Mouse (Mus musculus): ENCODE measurements around the gene Dnal1. TPM values are rescaled to one million over a fixed set of nuclear protein-coding genes. Genes with fewer than 3 reads are reported as not detected.

Gene Dnal1
- total and polyA plus RNA-seq, 3 experiments, result 1.3 to 1.7 TPM; not detected in 1

DNA sequence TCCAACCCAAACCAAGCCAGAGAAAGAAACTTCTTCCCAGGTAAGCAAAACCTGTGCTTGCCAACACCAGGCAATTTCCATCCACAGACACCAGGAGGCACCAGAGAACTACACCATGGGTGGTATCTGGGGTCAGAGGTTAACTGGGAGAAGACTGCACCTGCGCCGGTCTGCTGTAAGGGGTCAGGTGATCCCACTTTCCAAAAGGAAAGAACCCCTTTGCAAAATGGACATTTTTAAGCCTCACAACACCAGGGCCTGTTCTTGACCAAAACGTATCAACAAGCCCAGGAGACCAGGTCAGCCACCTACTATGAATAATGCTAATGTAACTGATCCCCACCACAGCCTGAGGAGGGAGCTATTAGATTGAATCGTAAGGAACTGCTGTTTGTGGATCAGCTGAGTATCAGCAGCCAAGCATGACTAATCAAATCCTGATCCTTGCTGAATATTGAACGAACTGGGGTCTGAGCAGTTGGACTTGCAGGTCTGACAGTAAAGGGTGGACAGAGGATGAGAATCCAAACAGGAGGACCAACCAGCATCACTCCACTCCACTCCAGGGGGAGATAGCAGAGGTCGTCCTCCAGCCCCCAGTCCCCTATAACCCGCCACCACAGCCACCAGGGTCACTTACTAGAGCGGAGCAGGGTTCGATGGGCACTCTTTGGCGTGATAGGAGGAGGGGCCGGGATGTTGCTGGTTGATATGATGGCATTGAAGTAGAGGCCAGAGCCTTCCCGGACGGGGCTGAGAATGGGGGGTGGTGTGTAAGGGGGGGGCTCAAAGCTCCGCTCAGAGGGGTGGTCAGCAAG, 47.7 kb downstream of the Dnal1 start (continued):
- TF ChIP-seq CHD2 (IDR thresholded peaks at IDR 0.05; ENCODE audit: low read length), result no peak
- TF ChIP-seq USF2 (IDR thresholded peaks at IDR 0.05; ENCODE audit: borderline replicate concordance in 1 of 2, insufficient read depth in 1 of 2, low read depth in 1 of 2, low read length in 2 of 2), result no peak
- no peak for TF ChIP-seq ZKSCAN1 (IDR thresholded peaks at IDR 0.05; ENCODE audit: low read depth, low read length)
- no peak for TF ChIP-seq POLR2A (IDR thresholded peaks at IDR 0.05; ENCODE audit: control insufficient read depth in 1 of 2, insufficient read depth in 1 of 2, low read depth in 1 of 2, low read length in 2 of 2, poor library complexity in 1 of 2)
- TF ChIP-seq RAD21 (IDR thresholded peaks at IDR 0.05; ENCODE audit: low read depth, low read length), result peak; percentile 42
- no peak for TF ChIP-seq TCF12 (IDR thresholded peaks at IDR 0.05; ENCODE audit: low read depth, low read length)
- TF ChIP-seq GABPA (IDR thresholded peaks at IDR 0.05; ENCODE audit: low read depth, low read length), result no peak
- no peak for TF ChIP-seq CHD1 (IDR thresholded peaks at IDR 0.05; ENCODE audit: low read depth, low read length)
- TF ChIP-seq ELF1 (IDR thresholded peaks at IDR 0.05; ENCODE audit: low read depth, low read length), result no peak
- no peak for TF ChIP-seq MAZ (IDR thresholded peaks at IDR 0.05; ENCODE audit: low read depth, low read length)
- TF ChIP-seq ZMIZ1 (IDR thresholded peaks at IDR 0.05; ENCODE audit: low read depth, low read length), result no peak

DNA sequence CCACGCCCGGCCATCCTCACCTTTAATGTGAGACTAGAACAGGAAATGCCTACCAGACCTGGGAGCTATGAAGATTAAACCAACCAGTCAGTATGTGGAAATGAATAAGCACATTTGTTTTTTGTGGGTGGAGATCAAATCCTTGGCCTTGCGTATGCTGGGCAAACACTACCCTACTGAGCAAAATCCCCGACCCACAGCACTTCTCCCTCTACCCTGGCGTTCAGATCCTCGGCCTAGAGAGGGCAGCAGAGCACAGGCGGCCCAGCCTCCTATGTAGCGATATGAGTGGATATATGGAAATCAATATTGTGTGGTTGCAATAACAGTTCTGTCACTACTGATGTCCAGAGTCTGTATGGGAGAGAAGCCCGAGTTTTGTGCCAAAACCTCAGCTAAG, 49.0 kb downstream of the Dnal1 start:
- TF ChIP-seq RAD21 (IDR thresholded peaks at IDR 0.05; ENCODE audit: low read depth, low read length) (peak; percentile 48), SMC3 (IDR thresholded peaks at IDR 0.05; ENCODE audit: low read depth, low read length) (peak; percentile 45), ZC3H11A (IDR thresholded peaks at IDR 0.05; ENCODE audit: low read depth, low read length) (0 out of 2 replicates have a peak, but pooled peaks have one; percentile 28), MAZ (IDR thresholded peaks at IDR 0.05; ENCODE audit: low read depth, low read length) (no peak), JUND (IDR thresholded peaks at IDR 0.05; ENCODE audit: low read depth, low read length) (no peak), CTCF (IDR thresholded peaks at IDR 0.05 in 2 of 3, conservative IDR thresholded peaks at IDR 0.05 in 1 of 3; ENCODE audit: control insufficient read depth in 1 of 3, insufficient read depth in 1 of 3, low read depth in 2 of 3, low read length in 3 of 3, poor library complexity in 1 of 3, severe bottlenecking in 1 of 3) (peak; percentile 7 to 55 (median 55); a peak in 4 of 6 replicates), HCFC1 (IDR thresholded peaks at IDR 0.05; ENCODE audit: low read depth, low read length) (no peak)
- peak; percentile 30 for DNase-seq (ENCODE audit: low read depth, low spot score)
- no peaks in the 10 kb centered on the region for H3K4me1 ChIP-seq (ENCODE audit: control insufficient read depth in 1 of 2, insufficient read depth in 2 of 2, low read length in 2 of 2)
- H3K27me3 ChIP-seq (ENCODE audit: control insufficient read depth in 1 of 2, insufficient read depth in 2 of 2, low read length in 2 of 2), result no peaks in the 10 kb centered on the region
- H3K27ac ChIP-seq (ENCODE audit: control insufficient read depth, low read depth, low read length), result no peak overlapping the region
- peaks cover 19% of the 10 kb centered on the region; the same call in 1 of the 2 replicates for H3K79me2 ChIP-seq (ENCODE audit: control insufficient read depth, insufficient read depth, low read length, poor library complexity)
- no peak overlapping the region for H3K4me3 ChIP-seq (ENCODE audit: control insufficient read depth in 1 of 2, insufficient read depth in 1 of 2, low read depth in 2 of 2, low read length in 2 of 2)
- H3K9ac ChIP-seq (ENCODE audit: control insufficient read depth, low read depth, low read length, poor library complexity, severe bottlenecking), result no peak overlapping the region
- H3K36me3 ChIP-seq (ENCODE audit: control insufficient read depth in 1 of 2, insufficient read depth in 2 of 2, low read length in 2 of 2), result peaks cover 0 to 15% of the 10 kb centered on the region in 2 experiments; a peak in 1 of 4 replicates
- no peaks in the 10 kb centered on the region for H3K9me3 ChIP-seq (replicated peaks; ENCODE audit: insufficient read depth, low read length)

DNA sequence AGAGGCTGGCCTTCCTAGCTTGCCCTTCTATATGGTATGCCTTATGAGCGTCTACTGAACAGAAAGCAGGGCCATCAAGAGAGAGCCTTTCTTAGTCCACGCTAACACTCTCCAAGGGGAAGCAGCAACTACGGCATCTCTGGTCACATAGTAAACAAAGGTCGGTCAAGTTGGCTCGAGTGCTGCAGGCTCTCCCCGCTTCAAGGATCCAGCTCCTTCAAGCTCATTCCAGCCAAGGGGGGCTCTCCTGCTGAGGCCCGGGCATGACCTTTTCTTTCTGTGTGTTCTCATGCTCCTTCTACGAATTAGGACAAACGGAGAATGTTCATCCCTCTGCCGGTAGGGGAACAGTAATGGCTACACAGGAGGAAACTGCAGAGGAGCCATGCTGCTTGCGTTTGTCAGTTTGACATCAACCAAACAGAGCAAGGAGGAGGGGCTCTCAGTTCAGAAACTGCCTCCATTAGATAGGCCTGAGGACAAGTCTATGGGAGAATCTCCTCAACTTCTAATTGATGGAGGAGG, 49.5 kb downstream of the Dnal1 start:
- Histone ChIP-seq H3K9ac (ENCODE audit: control insufficient read depth, low read depth, low read length, poor library complexity, severe bottlenecking) (no peak overlapping the region), H3K27me3 (ENCODE audit: control insufficient read depth in 1 of 2, insufficient read depth in 2 of 2, low read length in 2 of 2) (no peaks in the 10 kb centered on the region), H3K4me1 (ENCODE audit: control insufficient read depth in 1 of 2, insufficient read depth in 2 of 2, low read length in 2 of 2) (no peaks in the 10 kb centered on the region), H3K27ac (ENCODE audit: control insufficient read depth, low read depth, low read length) (no peak overlapping the region), H3K79me2 (ENCODE audit: control insufficient read depth, insufficient read depth, low read length, poor library complexity) (peaks cover 23% of the 10 kb centered on the region), H3K9me3 (replicated peaks; ENCODE audit: insufficient read depth, low read length) (no peaks in the 10 kb centered on the region), H3K36me3 (ENCODE audit: control insufficient read depth in 1 of 2, insufficient read depth in 2 of 2, low read length in 2 of 2) (peaks cover 0 to 15% of the 10 kb centered on the region in 2 experiments; a peak in 1 of 4 replicates), H3K4me3 (ENCODE audit: control insufficient read depth in 1 of 2, insufficient read depth in 1 of 2, low read depth in 2 of 2, low read length in 2 of 2) (no peak overlapping the region)
- TF ChIP-seq ZC3H11A (IDR thresholded peaks at IDR 0.05; ENCODE audit: low read depth, low read length), result no peak
- TF ChIP-seq MYC (IDR thresholded peaks at IDR 0.05; ENCODE audit: low read depth, low read length), result no peak
- TF ChIP-seq HCFC1 (IDR thresholded peaks at IDR 0.05; ENCODE audit: low read depth, low read length), result no peak
- no peak for TF ChIP-seq TAL1 (IDR thresholded peaks at IDR 0.05; ENCODE audit: low read length)
- no peak for TF ChIP-seq MXI1 (IDR thresholded peaks at IDR 0.05; ENCODE audit: low read depth, low read length)
- no peak for TF ChIP-seq GATA1 (IDR thresholded peaks at IDR 0.05; ENCODE audit: low read depth, low read length)
- no peak for TF ChIP-seq POLR2AphosphoS2 (IDR thresholded peaks at IDR 0.05; ENCODE audit: low read length)
- TF ChIP-seq E2F4 (IDR thresholded peaks at IDR 0.05; ENCODE audit: borderline replicate concordance, low read depth, low read length), result no peak
- no peak for TF ChIP-seq NELFE (IDR thresholded peaks at IDR 0.05; ENCODE audit: low read depth, low read length)
- TF ChIP-seq ELF1 (IDR thresholded peaks at IDR 0.05; ENCODE audit: low read depth, low read length), result no peak
- TF ChIP-seq SIN3A (IDR thresholded peaks at IDR 0.05; ENCODE audit: low read length), result no peak
- no peak for TF ChIP-seq NRF1 (IDR thresholded peaks at IDR 0.05; ENCODE audit: insufficient read depth, low read depth, low read length, poor library complexity, severe bottlenecking)
- TF ChIP-seq CHD2 (IDR thresholded peaks at IDR 0.05; ENCODE audit: low read length), result no peak
- TF ChIP-seq MAFK (IDR thresholded peaks at IDR 0.05; ENCODE audit: borderline replicate concordance, low read depth, low read length), result no peak
- no peak for TF ChIP-seq MAX (IDR thresholded peaks at IDR 0.05; ENCODE audit: low read length)
- TF ChIP-seq KAT2A (conservative IDR thresholded peaks at IDR 0.05; ENCODE audit: low read depth, low read length), result no peak
- DNase-seq (ENCODE audit: low read depth, low spot score), result no peak
